Mouse (Mus musculus) MEL (cell line): ENCODE measurements around the gene Vps26a. TPM values are rescaled to one million over a fixed set of nuclear protein-coding genes. Genes with fewer than 3 reads are reported as not detected.

Experiments used
- DNase-seq: peaks from one replicate; pipeline ENCODE4 v3.0.0; 2011; ENCODE audit warnings: low read depth, low spot score
- H3K27ac ChIP-seq: 2 replicates; pipeline ENCODE4 v1.5.1; 2012; ENCODE audit warnings: low read depth, mild to moderate bottlenecking, control low read depth, low read length, moderate library complexity; ENCODE audit not compliant: control insufficient read depth
- H3K27me3 ChIP-seq, 2 experiments: fragments of 150-350 bp in 1 of 2; sonication (generic) in 1 of 2; 2 replicates each; pipeline ENCODE4 v1.6.1; 2012; ENCODE audit warnings: low read length in 2 of 2, mild to moderate bottlenecking in 2 of 2, improper control_type of control experiment in 1 of 2, moderate library complexity in 1 of 2; ENCODE audit not compliant: insufficient read depth in 2 of 2, control insufficient read depth in 1 of 2
- H3K36me3 ChIP-seq, 2 experiments: 2 replicates each; pipeline ENCODE4 v1.6.1; 2012 to 2014; ENCODE audit warnings: low read length in 2 of 2, improper control_type of control experiment in 1 of 2, inconsistent platforms in 1 of 2, mild to moderate bottlenecking in 1 of 2; ENCODE audit not compliant: insufficient read depth in 2 of 2, control insufficient read depth in 1 of 2
- H3K4me1 ChIP-seq, 2 experiments: fragments of 150-350 bp in 1 of 2; sonication (generic) in 1 of 2; 2 replicates each; pipeline ENCODE4 v1.6.1; 2012; ENCODE audit warnings: low read length in 2 of 2, improper control_type of control experiment in 1 of 2, mild to moderate bottlenecking in 1 of 2; ENCODE audit not compliant: insufficient read depth in 2 of 2, control insufficient read depth in 1 of 2
- H3K4me3 ChIP-seq, 2 experiments: fragments of 150-350 bp in 1 of 2; sonication (generic) in 1 of 2; 2 replicates each; pipeline ENCODE4 v1.5.1; 2012; ENCODE audit warnings: low read depth in 2 of 2, low read length in 2 of 2, mild to moderate bottlenecking in 2 of 2, moderate library complexity in 2 of 2, control low read depth in 1 of 2, improper control_type of control experiment in 1 of 2; ENCODE audit not compliant: control insufficient read depth in 1 of 2, insufficient read depth in 1 of 2
- H3K79me2 ChIP-seq: 2 replicates; pipeline ENCODE4 v1.6.1; 2012; ENCODE audit warnings: mild to moderate bottlenecking, low read length, moderate library complexity; ENCODE audit not compliant: control insufficient read depth, poor library complexity, insufficient read depth
- H3K9ac ChIP-seq: 2 replicates; pipeline ENCODE4 v1.6.1; 2012; ENCODE audit warnings: low read depth, mild to moderate bottlenecking, control low read depth, low read length, moderate library complexity; ENCODE audit not compliant: control insufficient read depth, poor library complexity, severe bottlenecking
- H3K9me3 ChIP-seq: fragments of 150-350 bp; sonication (generic); replicated peaks from 2 replicates; pipeline ENCODE4 v1.6.1; 2012; ENCODE audit warnings: mild to moderate bottlenecking, low read length, improper control_type of control experiment, moderate library complexity; ENCODE audit not compliant: insufficient read depth
- CHD1 ChIP-seq: IDR thresholded peaks from 2 replicates; pipeline ENCODE4 v1.6.1; 2012; ENCODE audit warnings: low read depth, mild to moderate bottlenecking, inconsistent platforms, low read length, improper control_type of control experiment
- ELF1 ChIP-seq: IDR thresholded peaks from 2 replicates; pipeline ENCODE4 v1.6.1; 2014; ENCODE audit warnings: low read depth, mild to moderate bottlenecking, inconsistent platforms, low read length, improper control_type of control experiment, moderate library complexity
- EP300 ChIP-seq, 2 experiments: IDR thresholded peaks; 2 replicates each; pipeline ENCODE4 v1.6.1; 2011; ENCODE audit warnings: improper control_type of control experiment in 2 of 2, low read length in 2 of 2, low read depth in 1 of 2, mild to moderate bottlenecking in 1 of 2
- ETS1 ChIP-seq: IDR thresholded peaks from 2 replicates; pipeline ENCODE4 v1.6.1; 2012; ENCODE audit warnings: low read depth, mild to moderate bottlenecking, inconsistent platforms, low read length, improper control_type of control experiment, moderate library complexity
- MAFK ChIP-seq: IDR thresholded peaks from 2 replicates; pipeline ENCODE4 v1.6.1; 2011; ENCODE audit warnings: low read depth, mild to moderate bottlenecking, low read length, improper control_type of control experiment, borderline replicate concordance
- MXI1 ChIP-seq: IDR thresholded peaks from 2 replicates; pipeline ENCODE4 v1.6.1; 2011; ENCODE audit warnings: mild to moderate bottlenecking, low read depth, low read length, improper control_type of control experiment
- POLR2AphosphoS2 ChIP-seq: IDR thresholded peaks from 2 replicates; pipeline ENCODE4 v1.6.1; 2011; ENCODE audit warnings: low read length, improper control_type of control experiment
- SIN3A ChIP-seq: IDR thresholded peaks from 2 replicates; pipeline ENCODE4 v1.6.1; 2012; ENCODE audit warnings: low read length, improper control_type of control experiment, inconsistent platforms
- TAL1 ChIP-seq: IDR thresholded peaks from 2 replicates; pipeline ENCODE4 v1.6.1; 2012; ENCODE audit warnings: mild to moderate bottlenecking, inconsistent platforms, low read length, moderate library complexity, mixed read lengths
- USF1 ChIP-seq: IDR thresholded peaks from 2 replicates; pipeline ENCODE4 v1.6.1; 2014; ENCODE audit warnings: low read depth, mild to moderate bottlenecking, inconsistent platforms, low read length, improper control_type of control experiment, moderate library complexity
- ZKSCAN1 ChIP-seq: IDR thresholded peaks from 2 replicates; pipeline ENCODE4 v1.6.1; 2012; ENCODE audit warnings: low read depth, mild to moderate bottlenecking, inconsistent platforms, low read length, improper control_type of control experiment, moderate library complexity
- ZNF384 ChIP-seq: IDR thresholded peaks from 2 replicates; pipeline ENCODE4 v1.6.1; 2012; ENCODE audit warnings: low read depth, mild to moderate bottlenecking, inconsistent platforms, low read length, improper control_type of control experiment
- polyA plus RNA-seq, 2 experiments: library from polyadenylated mRNA; stranded (reverse) in 1 of 2; unstranded in 1 of 2; fragments of >175 nt in 1 of 2; fragments of >200 nt in 1 of 2; gene quantifications; 2 replicates each; pipeline versions ENCODE4 v1.2.1 to v1.2.4; 2012; ENCODE audit warnings: low replicate concordance in 2 of 2, low read depth in 1 of 2; ENCODE audit not compliant: insufficient read length in 2 of 2, insufficient read depth in 1 of 2, missing spikeins in 1 of 2
- total RNA-seq: library from RNA; depleted of rRNA; stranded (reverse); fragments of 300-350 nt; gene quantifications from 2 replicates; pipeline ENCODE4 v1.2.3, GENCODE M21; 2012

Vps26a gene
- total and polyA plus RNA-seq, 3 experiments: 34.2 to 64.1 TPM; not detected in 1

DNA sequence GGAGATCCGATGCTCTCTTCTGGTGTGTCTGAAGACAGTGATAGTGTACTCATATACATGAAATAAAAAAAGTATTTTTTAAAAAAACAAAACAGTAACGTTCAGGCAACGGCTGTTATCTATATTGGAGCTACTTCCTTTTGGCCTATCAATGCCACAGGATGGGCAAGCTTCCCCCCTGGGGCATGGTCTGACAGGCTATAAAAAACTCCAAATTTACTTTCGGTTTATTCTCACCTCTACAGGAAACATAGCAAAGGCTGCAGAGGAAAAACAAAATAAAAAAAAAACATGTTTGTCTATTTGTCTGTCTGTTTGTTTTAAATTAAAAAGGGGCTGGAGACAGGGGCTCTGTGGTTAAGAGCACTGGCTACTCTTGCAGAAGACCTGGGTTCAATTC lies 16.7 kb upstream of the Vps26a start (continued):
- TF ChIP-seq ETS1 (peak; percentile 98), MXI1 (peak; percentile 82)

DNA sequence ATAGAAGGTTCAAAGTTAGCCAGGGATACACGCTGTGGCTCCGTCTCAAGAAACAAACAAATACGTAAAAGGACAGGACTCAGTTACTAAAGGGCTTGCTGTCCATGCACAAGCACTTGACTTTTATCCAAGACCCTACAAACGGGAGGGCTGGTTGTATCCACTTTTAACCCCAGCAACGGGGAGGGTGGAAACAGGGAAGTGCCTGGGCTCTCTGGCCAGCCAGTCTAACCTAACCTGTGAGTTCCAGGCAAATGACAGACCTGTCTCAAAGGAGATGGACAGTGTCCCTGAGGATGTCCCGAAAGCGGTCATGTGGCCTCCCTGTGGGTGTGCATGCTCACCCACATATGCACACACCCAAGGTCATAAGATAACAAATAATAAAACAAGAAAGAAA lies 15.3 kb upstream of the Vps26a start:
- H3K27ac ChIP-seq: peak overlapping the region; percentile 94
- H3K4me3 ChIP-seq: no peak overlapping the region
- peaks cover 49% of the 10 kb centered on the region for H3K79me2 ChIP-seq
- peak; percentile 32 for DNase-seq
- peak overlapping the region; percentile 63; the same call in 1 of the 2 replicates for H3K9ac ChIP-seq
- peaks cover 13 to 43% of the 10 kb centered on the region in 2 experiments for H3K4me1 ChIP-seq
- H3K9me3 ChIP-seq: no peaks in the 10 kb centered on the region
- TF ChIP-seq ZKSCAN1: no peak
- TF ChIP-seq ZNF384: no peak
- 0 out of 2 replicates have a peak, but pooled peaks have one; percentile 20 for TF ChIP-seq USF1
- no peak for TF ChIP-seq ELF1
- TF ChIP-seq MAFK: no peak
- no peaks in the 10 kb centered on the region for H3K27me3 ChIP-seq
- peaks cover 8 to 49% of the 10 kb centered on the region in 2 experiments for H3K36me3 ChIP-seq

DNA sequence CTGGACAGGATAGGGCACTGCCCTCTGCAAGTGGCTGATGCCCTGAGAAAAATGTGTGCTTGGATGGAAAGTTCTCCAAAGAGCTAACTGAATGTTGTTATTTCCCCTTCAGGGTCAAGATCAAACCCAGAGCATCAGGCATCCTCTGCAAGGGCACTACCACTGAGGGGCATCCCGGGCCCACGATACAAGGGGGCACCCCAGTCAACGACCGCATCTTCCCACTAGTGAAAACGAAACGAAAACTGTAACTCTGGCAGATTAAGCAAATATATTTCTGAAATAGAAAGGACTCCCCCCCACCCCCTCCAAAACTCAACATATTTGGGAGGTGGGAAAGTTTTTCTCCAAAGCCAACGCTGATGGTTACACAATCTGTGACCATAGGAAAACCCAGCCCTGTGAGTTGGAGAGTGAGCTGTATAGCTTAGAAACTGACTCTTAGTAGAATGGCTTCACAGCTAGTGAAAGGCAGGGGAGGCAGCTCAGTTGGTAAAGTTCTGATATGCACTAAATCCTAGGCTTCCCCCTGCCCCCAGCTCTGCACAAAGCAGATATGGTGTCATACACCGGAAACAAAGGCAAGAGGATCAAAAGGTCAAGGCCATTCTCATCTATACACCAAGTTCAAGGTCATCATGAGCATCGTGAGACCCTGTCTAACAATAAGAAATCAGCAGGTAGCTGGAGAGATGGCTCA lies 14.5 kb upstream of the Vps26a start:
- H3K79me2 ChIP-seq: peaks cover 47% of the 10 kb centered on the region
- peak overlapping the region in 1 of 2 experiments; percentile 6; a peak in 1 of 4 replicates for H3K4me3 ChIP-seq
- peak overlapping the region; percentile 63 for H3K27ac ChIP-seq
- H3K4me1 ChIP-seq: peaks cover 13 to 43% of the 10 kb centered on the region in 2 experiments
- H3K9me3 ChIP-seq: no peaks in the 10 kb centered on the region
- TF ChIP-seq ETS1 (0 out of 2 replicates have a peak, but pooled peaks have one; percentile 31), POLR2AphosphoS2 (0 out of 2 replicates have a peak, but pooled peaks have one; percentile 41), TAL1 (peak; percentile 20; the same call in 1 of the 2 replicates), SIN3A (peak; percentile 13; the same call in 1 of the 2 replicates), CHD1 (no peak), EP300 (IDR thresholded peaks at IDR 0.05; ENCODE audit: low read depth in 1 of 2, low read length in 2 of 2) (peak; percentile 25 to 42; a peak in 2 of 4 replicates)
- no peak for DNase-seq
- no peaks in the 10 kb centered on the region for H3K27me3 ChIP-seq
- H3K36me3 ChIP-seq: peaks cover 11 to 49% of the 10 kb centered on the region in 2 experiments
- peak overlapping the region; percentile 30 for H3K9ac ChIP-seq
